Mouse (Mus musculus) CD4-positive, CD25-positive, alpha-beta regulatory T cell (primary cell): ENCODE data around the gene Pdzd7. TPM values are rescaled to one million over a fixed set of nuclear protein-coding genes. Genes with fewer than 3 reads are reported as not detected.

ENCODE experiments used
- polyA plus RNA-seq: library from polyadenylated mRNA; unstranded; fragments of 100-300 nt; shearing (Covaris generic); gene quantifications from one replicate; pipeline ENCODE4 v1.2.1, GENCODE M21; 2017

Gene Pdzd7
- polyA plus RNA-seq, result 0.28 TPM

DNA sequence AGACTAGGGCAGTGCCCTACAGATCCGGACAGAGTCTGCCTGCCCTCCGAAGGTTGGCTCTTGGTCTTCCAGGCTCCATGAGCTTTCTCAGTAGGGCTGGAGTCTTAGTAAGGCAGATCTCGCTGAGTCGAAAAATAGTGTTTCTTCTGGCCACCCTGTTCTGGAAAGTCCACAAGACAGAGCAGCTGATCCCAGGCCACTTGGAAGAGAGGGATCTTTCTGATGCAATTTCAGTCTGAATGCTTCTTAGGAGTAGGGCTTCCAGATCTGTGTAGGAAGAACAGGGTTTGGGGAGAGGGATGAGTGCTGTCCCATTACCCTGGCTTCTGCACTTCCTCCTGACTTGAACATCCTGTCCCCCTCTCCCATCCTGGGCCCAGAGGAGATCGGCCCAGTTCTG lies at the start of gene Pdzd7:
Gene Pdzd7, minus strand, starts transcription at position 67 of the 400 bp plus-strand sequence.

DNA sequence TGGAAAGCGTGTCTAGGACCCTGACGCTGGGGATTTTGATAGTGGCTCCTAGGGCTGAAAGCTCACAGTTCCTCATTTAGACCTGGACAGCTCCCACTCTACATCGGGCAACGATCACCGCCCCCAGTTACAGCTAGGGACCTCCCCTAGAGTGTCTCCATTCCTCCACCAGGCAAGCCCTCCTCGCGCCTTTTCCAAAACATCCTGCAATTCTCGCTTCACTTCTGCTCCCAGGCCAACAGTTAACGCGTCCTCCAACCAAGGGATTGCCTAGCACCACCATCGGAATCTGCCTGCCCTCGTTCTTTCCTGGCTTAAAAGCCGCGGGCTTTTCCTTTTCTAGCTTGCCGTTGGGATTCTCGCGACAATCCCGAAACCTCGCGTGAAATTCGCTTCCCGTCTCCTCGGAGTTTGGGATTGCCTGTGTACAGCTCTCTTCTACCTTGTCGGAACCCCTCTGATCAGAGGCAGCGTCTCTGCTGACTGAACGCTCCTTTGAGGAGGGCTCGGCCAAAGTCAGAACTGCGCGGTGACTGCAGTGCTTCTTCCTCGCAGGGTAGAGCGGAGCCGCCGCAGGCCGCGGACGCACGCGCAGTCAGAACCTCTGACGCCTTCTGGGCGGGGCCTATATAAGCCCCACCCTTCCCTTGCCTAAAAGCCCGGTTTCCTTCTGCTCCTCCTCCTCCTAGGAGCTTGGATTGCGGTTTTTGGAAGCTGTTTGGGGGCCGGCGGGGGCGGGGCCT lies 29.2 kb upstream of the Pdzd7 start, which contains the start of gene Kazald1:
Gene Kazald1, plus strand, starts transcription at position 662 of the 743 bp plus-strand sequence.

DNA sequence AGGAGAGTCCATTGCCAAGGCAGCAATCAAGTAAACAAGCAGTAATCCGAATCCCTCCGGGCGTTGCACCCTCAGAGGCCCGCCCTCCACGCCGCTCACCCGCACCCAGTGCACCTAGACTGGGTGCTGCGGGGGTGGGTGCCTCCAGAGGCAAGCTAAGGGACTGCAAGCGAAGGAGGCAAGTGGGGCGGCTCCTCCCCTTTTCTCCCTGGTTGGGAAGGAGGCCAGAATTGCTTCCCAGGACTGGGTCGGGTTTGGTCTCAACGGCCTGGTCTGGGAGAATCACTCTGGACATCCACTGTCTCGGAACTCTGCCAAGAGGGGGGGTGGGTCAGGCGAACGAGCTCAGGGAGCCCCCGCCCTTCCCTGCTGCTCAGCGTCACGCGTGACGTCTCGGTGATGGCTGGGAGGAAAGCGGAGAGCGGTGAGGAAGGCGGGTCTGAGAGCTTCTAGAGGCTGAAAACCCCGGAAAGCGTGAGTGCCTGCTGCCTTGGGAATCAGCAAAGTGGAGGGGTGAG lies 2.0 kb upstream of the Pdzd7 start, which contains the start of gene Sfxn3:
Gene Sfxn3, plus strand, starts transcription at position 87 of the 518 bp plus-strand sequence.

DNA sequence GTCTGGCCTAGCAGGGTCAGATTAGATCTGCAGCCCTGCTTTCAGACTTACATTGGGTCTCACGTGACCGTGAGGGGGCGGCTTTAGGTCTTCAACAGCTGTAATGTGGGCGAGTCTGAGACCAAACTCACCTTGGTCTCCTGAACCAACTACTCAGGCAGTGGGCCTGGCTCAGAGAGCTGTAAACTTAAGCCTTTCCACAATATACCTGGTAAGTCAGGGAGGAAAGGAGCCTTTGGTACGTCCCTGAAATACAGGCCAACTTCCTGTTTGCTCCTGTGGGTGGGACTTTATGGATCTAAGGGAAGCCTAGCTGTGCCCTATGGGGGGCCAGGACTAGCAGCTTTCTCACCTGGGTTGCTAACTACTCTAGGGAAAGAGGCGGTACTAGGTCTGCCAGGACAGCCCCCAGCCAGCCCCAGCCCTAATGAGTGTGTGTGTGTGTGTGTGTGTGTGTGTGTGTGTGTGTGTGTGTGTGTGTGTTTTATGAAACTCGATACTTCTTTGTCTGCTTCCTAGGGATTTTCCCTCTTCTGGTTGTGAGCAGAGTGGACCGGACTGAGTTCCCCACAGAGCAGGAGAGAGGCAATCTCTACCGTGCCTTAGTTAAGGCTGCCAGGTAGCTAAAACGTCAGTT lies 31.1 kb downstream of the Pdzd7 start, which contains the start of gene Lzts2:
Gene Lzts2, plus strand, starts transcription at position 80 of the 637 bp plus-strand sequence.

DNA sequence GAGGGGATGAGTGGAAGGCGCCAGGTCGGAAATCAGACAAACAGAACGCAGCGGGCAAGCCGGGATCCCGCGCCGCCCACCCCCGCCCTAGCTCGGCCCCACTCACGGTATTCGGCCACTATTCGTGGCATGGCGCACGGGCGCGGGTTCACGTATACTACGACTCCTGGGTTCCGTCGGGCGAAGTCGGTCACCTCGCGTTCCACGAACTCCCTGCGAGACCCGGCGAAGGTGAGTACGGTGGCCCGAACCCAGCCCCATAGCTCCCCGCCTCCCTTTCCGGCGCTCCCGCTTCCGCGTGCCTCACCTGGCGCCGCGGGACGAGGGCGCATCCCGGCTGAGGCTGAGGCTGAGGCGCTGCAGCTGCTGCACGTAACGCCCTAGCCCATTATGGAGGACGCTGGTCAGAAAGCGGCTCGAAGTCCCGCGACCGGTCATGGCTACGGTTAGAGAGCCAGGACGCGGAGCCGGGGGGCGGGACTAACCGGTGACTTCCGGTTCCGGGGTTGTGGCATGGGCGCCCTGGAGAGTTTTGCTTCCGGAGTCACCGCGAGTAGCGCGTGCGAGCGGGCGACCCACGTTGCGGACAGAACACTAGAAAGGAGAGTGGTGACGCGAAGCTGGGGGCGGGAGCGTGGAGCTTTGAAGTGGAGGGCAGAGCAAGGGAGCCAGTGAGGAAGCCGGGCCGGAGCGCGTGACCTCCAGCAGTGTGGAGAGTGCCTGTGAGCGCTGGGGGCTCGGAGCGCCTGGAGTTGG lies 39.4 kb downstream of the Pdzd7 start, which contains the start of gene Mrpl43:
Gene Mrpl43, minus strand, starts transcription at position 486 of the 756 bp plus-strand sequence.

DNA sequence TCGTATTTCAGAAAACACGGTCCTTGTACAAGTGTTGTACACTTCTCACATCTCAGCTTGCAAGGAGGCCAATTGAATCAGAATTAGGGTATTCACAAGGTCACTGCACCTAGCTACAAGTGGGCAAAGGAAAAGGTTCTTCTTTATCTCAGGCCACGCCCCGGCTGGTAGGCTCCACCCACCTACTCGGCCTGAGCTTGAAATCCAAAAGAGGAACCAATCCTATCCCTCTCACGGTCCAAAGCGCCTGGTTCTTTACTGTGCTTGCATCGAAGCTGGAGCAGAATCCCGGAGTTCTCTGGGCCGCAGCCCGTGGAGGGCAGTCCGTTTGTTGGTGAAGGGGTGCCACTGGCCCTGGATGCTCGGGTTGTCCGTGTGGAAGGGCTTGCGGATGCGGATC lies 40.1 kb downstream of the Pdzd7 start, which contains the start of gene Twnk:
Gene Twnk, plus strand, starts transcription at position 220 of the 400 bp plus-strand sequence.

DNA sequence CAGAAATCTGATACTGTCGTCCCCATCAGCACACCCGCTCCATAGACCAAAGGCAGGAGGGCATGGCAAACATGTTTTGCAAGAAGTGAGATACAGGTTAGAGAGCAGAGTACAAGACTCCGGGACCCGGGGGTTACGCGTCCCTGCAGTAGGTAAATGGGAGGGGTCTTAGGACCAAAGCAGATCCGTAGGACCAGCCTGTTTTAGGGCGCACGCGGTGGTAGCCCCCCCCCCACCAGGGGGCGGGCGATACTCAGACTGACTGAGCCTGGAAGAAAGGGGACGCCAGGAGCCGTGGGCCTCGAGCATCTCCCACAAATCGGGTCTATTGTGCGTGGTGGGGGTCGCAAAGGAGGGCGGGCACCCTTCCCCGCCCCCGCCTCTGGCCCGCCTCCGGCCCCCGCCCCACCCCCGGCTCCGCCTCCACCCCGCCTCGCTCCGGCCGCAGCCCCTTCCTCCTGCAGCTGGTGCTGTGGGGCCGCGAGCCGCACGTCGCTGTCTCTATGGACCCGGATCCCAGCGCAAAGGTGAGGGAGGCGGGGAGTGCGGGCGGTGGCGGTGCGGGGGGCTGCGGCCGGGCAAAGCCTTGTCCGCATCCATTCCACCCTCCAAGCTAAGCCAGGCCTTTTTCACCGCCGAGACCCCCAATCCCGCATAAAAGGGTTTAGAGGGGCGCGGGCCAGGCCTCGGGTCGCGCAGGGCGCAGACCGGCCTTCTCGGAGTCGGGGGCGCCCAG lies 56.5 kb downstream of the Pdzd7 start, which contains the start of gene Sema4g:
Gene Sema4g, plus strand, starts transcription at position 271 of the 736 bp plus-strand sequence.

Other genes starting within 250 kb of the Pdzd7 start
- gene Slf2, start 114.6 kb downstream of the Pdzd7 start, polyA plus RNA-seq, result 40.5 TPM
- 0.14 TPM for gene Sema4g, start 56.6 kb downstream of the Pdzd7 start, polyA plus RNA-seq
- gene Twnk, start 40.1 kb downstream of the Pdzd7 start, polyA plus RNA-seq, result 16.1 TPM
- 60.7 TPM for gene Mrpl43, start 39.3 kb downstream of the Pdzd7 start, polyA plus RNA-seq
- 8.6 TPM for gene Lzts2, start 31.3 kb downstream of the Pdzd7 start, polyA plus RNA-seq
- gene Sfxn3, start 1.8 kb upstream of the Pdzd7 start, polyA plus RNA-seq, result 79.9 TPM
- gene Kazald1, start 29.5 kb upstream of the Pdzd7 start, polyA plus RNA-seq, result 0.25 TPM
- gene Tlx1, start 105.0 kb upstream of the Pdzd7 start, polyA plus RNA-seq, result not detected
- not detected for gene Lbx1, start 190.1 kb upstream of the Pdzd7 start, polyA plus RNA-seq